Mouse (Mus musculus) heart, embryonic 14.5 days (tissue): ENCODE data around the gene Patz1. TPM values are rescaled to one million over a fixed set of nuclear protein-coding genes. Genes with fewer than 3 reads are reported as not detected.

Experiments
- ATAC-seq: fragments of 200-750 bp; cut with Nextera tagmentation; 2 replicates; pipeline ENCODE4 v1.8.0; 2017; ENCODE audit warnings: low read depth, moderate TSS enrichment; ENCODE audit not compliant: insufficient number of reproducible peaks, insufficient read depth, low FRiP score
- H3K27ac ChIP-seq, 2 experiments: fragments of 200-500 bp in 1 of 2; fragments of 300-500 bp in 1 of 2; sonication (generic) in 1 of 2; replicated peaks in 1 of 2; 2 replicates each; pipeline ENCODE4 v1.5.1; 2012 to 2014; ENCODE audit warnings: low read depth in 2 of 2, low read length in 2 of 2, control low read depth in 1 of 2, mild to moderate bottlenecking in 1 of 2, mixed read lengths in 1 of 2; ENCODE audit not compliant: control insufficient read depth in 1 of 2, insufficient read depth in 1 of 2
- H3K27me3 ChIP-seq: fragments of 300-500 bp; sonication (generic); 2 replicates; pipeline ENCODE4 v1.6.1; 2014; ENCODE audit warnings: mild to moderate bottlenecking, low read length, control low read depth; ENCODE audit not compliant: control insufficient read depth, insufficient read depth
- H3K36me3 ChIP-seq: fragments of 300-500 bp; sonication (generic); 2 replicates; pipeline ENCODE4 v1.6.1; 2014; ENCODE audit warnings: mild to moderate bottlenecking, control low read depth, low read length, mixed read lengths; ENCODE audit not compliant: control insufficient read depth, insufficient read depth
- H3K4me1 ChIP-seq, 2 experiments: fragments of 200-500 bp in 1 of 2; fragments of 300-500 bp in 1 of 2; sonication (generic) in 1 of 2; 2 replicates each; pipeline ENCODE4 v1.6.1; 2012 to 2014; ENCODE audit warnings: low read length in 2 of 2, control low read depth in 1 of 2, mixed read lengths in 1 of 2; ENCODE audit not compliant: control insufficient read depth in 2 of 2, insufficient read depth in 2 of 2
- H3K4me2 ChIP-seq: fragments of 300-500 bp; sonication (generic); 2 replicates; pipeline ENCODE4 v1.6.1; 2014; ENCODE audit warnings: mild to moderate bottlenecking, low read length
- H3K4me3 ChIP-seq, 2 experiments: fragments of 200-500 bp in 1 of 2; fragments of 300-500 bp in 1 of 2; sonication (generic) in 1 of 2; 2 replicates each; pipeline ENCODE4 v1.5.1; 2012 to 2014; ENCODE audit warnings: low read length in 2 of 2, mild to moderate bottlenecking in 2 of 2, control low read depth in 1 of 2, low read depth in 1 of 2, moderate library complexity in 1 of 2; ENCODE audit not compliant: control insufficient read depth in 1 of 2, insufficient read depth in 1 of 2
- H3K9ac ChIP-seq: fragments of 300-500 bp; sonication (generic); 2 replicates; pipeline ENCODE4 v1.6.1; 2014; ENCODE audit warnings: mild to moderate bottlenecking, low read length
- H3K9me3 ChIP-seq: fragments of 300-500 bp; sonication (generic); 2 replicates; pipeline ENCODE4 v1.6.1; 2016; ENCODE audit warnings: low read length, control low read depth; ENCODE audit not compliant: control insufficient read depth
- WGBS: fragments of 180-500 bp; shearing (Covaris S2); extraction: QIAGEN DNeasy Blood & Tissue Kit; methylation state at CpG from one replicate; pipeline ENCODE4 v1.1.7; 2014; 5-methylcytosine and 5-hydroxymethylcytosine counted together
- polyA plus RNA-seq: library from polyadenylated mRNA; unstranded; fragments of >200 nt; fragmentation: Nextera tagmentation; extraction: Ambion mirVana; gene quantifications from 2 replicates; pipeline ENCODE4 v1.2.1, GENCODE M21; 2014

Gene Patz1
- polyA plus RNA-seq, 1 experiment from 2014 or later, result 23.7 TPM

- no peaks in the 10 kb centered on the region for H3K27me3 ChIP-seq
- peak overlapping the region in 1 of 2 experiments; percentile 67; a peak in 2 of 4 replicates for H3K4me3 ChIP-seq
- no peak overlapping the region for H3K27ac ChIP-seq
- peaks cover 19 to 38% of the 10 kb centered on the region in 2 experiments for H3K4me1 ChIP-seq
- H3K4me2 ChIP-seq, result peak overlapping the region; percentile 83
- H3K9ac ChIP-seq, result peak overlapping the region; percentile 98
- WGBS, result 68% methylated on average over 4 of the region's 4 CpGs
- H3K36me3 ChIP-seq, result peaks cover 56% of the 10 kb centered on the region
- H3K9me3 ChIP-seq, result no peaks in the 10 kb centered on the region
- ATAC-seq, result no peak
Measured at GRCm38 (mm10) chr11:3293361-3293760, 4.7 kb downstream of the Patz1 start.

DNA sequence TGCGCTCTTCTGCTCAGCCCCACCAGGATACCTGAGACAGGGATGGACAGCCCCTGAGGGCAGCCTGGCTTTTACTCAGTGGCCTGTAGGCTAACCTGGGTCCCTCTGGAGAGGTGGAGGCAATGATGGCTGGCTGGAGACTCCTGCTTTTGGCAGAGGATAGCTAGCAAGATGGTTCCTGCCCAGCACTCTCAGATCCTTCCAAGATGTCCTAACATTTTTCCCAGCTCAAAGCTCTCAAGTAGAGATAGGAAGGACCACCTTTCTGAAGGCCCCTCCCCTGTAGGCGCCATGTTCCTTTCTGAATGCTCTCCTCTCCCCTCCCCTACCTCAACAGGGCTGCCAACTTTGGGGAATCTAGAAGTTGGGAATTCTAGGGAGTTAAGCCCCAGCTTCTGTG, 6.0 kb downstream of the Patz1 start:
- H3K9me3 ChIP-seq, result no peaks in the 10 kb centered on the region
- H3K9ac ChIP-seq, result no peak overlapping the region
- no peak for ATAC-seq
- H3K4me1 ChIP-seq, result peaks cover 19 to 38% of the 10 kb centered on the region in 2 experiments
- no peaks in the 10 kb centered on the region for H3K27me3 ChIP-seq
- no peak overlapping the region for H3K4me2 ChIP-seq
- no peak overlapping the region for H3K27ac ChIP-seq
- H3K36me3 ChIP-seq, result peaks cover 69% of the 10 kb centered on the region
- WGBS, result 93% methylated on average over 2 of the region's 2 CpGs
- H3K4me3 ChIP-seq, result no peak overlapping the region

GRCm38 (mm10) chr11:3296056-3296455, 7.4 kb downstream of the Patz1 start:
- Histone ChIP-seq H3K27ac (no peak overlapping the region), H3K9ac (no peak overlapping the region), H3K27me3 (no peaks in the 10 kb centered on the region), H3K4me1 (peaks cover 17 to 37% of the 10 kb centered on the region in 2 experiments), H3K4me3 (no peak overlapping the region), H3K4me2 (no peak overlapping the region), H3K9me3 (no peaks in the 10 kb centered on the region), H3K36me3 (peaks cover 82% of the 10 kb centered on the region)
- no peak for ATAC-seq
- 67% methylated on average over 5 of the region's 5 CpGs for WGBS

DNA sequence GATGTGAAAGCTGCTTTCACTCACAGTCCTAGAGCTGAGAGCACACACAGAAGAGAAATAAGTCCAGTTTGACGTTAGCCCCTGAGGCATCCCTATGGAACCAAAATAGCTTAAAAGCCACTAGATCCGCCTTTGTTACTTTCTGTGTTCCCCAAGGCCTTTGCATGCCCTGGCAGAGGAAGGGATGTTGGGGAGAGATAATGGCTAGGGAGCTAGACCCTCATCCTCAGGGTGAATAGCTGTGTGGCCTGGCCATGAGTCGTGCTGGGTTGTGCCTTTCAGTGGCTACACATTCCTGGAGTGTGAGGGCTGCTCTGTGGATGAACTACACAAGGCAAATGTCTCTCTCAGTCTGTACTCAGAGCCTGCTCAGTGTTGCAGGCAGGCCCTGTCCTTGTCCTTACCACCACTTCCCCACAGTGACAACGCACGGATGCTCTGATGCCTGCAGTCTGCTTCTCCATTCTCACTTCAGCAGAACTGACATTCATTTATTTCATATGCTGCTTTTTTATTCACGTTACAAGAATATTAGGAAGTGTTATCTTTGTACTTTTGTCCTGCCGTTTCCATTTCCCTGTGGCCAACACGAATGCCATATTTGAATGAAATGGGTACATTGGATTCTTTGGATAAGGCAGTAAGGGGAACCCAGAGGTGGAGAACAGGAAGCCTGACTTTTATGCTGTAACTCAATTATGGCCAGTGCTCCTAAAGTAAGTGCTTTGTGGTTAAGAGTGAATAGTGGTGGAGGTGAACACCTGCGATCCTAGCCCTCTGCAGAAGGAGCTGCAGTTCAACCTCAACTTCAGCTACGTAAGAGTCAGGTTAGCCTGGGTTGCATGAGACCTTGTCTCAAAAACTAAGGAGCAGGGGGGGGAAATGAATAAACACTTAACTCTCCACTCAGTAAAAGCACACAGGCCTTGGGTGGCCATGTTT, 9.5 kb downstream of the Patz1 start:
- Histone ChIP-seq H3K4me2 (no peak overlapping the region), H3K4me3 (no peak overlapping the region), H3K36me3 (peaks cover 99% of the 10 kb centered on the region), H3K9me3 (no peaks in the 10 kb centered on the region), H3K9ac (no peak overlapping the region), H3K4me1 (peaks cover 19 to 36% of the 10 kb centered on the region in 2 experiments), H3K27me3 (no peaks in the 10 kb centered on the region), H3K27ac (no peak overlapping the region)
- WGBS, result 78% methylated on average over 10 of the region's 10 CpGs
- no peak for ATAC-seq

GRCm38 (mm10) chr11:3298813-3299185, 10.1 kb downstream of the Patz1 start:
- no peak overlapping the region for H3K27ac ChIP-seq
- H3K36me3 ChIP-seq, result peaks cover 99% of the 10 kb centered on the region
- ATAC-seq, result no peak
- 91% methylated on average over 14 of the region's 14 CpGs for WGBS
- no peak overlapping the region for H3K9ac ChIP-seq
- no peak overlapping the region for H3K4me3 ChIP-seq
- no peak overlapping the region for H3K4me2 ChIP-seq
- no peaks in the 10 kb centered on the region for H3K9me3 ChIP-seq
- H3K4me1 ChIP-seq, result peaks cover 13 to 30% of the 10 kb centered on the region in 2 experiments
- H3K27me3 ChIP-seq, result no peaks in the 10 kb centered on the region

DNA sequence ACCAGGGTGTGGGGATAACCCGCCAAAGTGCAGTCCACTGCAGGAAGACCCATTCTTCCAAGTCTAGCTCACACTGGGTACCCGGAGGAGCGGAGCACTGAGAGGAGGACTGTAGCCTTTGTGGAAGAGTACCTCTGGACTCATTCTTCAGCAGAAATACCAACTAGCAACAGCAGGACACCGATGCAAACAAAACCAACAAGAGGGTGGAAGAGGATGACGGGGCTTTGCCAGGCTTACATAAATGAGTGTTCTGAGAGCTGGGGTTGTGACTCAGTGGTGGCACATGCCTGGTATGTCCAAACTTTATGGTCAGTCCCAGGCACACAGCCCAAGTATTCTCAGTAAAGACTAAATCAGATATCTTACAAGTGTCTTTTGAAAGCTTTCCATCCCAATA, 12.4 kb downstream of the Patz1 start:
- H3K4me2 ChIP-seq, result no peak overlapping the region
- no peaks in the 10 kb centered on the region for H3K27me3 ChIP-seq
- peaks cover 8 to 13% of the 10 kb centered on the region in 2 experiments for H3K4me1 ChIP-seq
- H3K27ac ChIP-seq, result no peak overlapping the region
- 95% methylated on average over 5 of the region's 5 CpGs for WGBS
- peaks cover 99% of the 10 kb centered on the region for H3K36me3 ChIP-seq
- ATAC-seq, result no peak
- H3K9ac ChIP-seq, result no peak overlapping the region
- no peaks in the 10 kb centered on the region for H3K9me3 ChIP-seq
- no peak overlapping the region for H3K4me3 ChIP-seq

- Histone ChIP-seq H3K4me3 (no peak overlapping the region), H3K27ac (peak overlapping the region in 1 of 2 experiments; percentile 56; a peak in 3 of 4 replicates), H3K27me3 (no peaks in the 10 kb centered on the region), H3K36me3 (peaks cover 99% of the 10 kb centered on the region), H3K4me2 (no peak overlapping the region), H3K9ac (no peak overlapping the region; the same call in 1 of the 2 replicates), H3K9me3 (no peaks in the 10 kb centered on the region), H3K4me1 (peaks cover 8 to 12% of the 10 kb centered on the region in 2 experiments)
- ATAC-seq, result no peak
- WGBS, result 48% methylated on average over 4 of the region's 4 CpGs
Measured at GRCm38 (mm10) chr11:3302385-3302784, 13.7 kb downstream of the Patz1 start.
